In the genomic region with DNA sequence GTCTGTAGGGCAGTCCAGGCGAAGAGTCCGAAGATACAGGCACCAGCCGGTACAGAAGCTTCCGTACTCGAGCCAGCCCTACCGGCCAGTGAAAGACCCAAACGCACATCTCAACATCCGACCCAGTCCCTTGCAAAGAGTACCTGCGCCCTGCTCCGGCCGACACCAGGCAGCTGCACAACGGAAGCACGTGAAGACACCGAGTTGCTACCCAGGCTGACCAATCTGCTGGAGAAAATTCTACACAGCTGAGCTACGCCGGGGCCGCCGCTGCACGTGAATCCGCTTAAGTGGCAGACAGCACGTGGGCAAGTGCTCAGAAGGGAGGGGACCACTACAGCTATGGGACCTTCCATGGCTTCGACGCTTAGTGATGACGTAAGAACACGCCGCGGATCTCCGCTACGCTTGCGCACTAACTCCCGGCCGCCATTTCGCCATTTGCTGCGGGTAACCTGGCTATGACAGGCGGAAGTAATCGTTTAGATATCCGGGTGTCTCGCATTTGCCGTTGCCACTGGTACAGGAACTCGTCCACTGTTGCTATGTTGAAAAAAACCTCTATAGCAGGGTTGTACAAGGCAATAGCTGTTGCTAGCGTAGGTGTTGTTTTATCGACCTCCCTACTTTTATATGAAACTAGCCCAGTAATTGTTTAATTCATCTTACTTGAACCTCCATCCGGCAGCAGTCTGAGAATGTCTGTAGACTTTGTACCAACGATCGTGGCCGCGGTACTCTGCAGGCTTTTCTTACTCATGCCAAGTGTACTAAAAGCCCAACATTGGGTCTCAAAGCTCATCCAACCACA, we compare ENCODE assay signal across 8 mouse cellular contexts. TPM values are rescaled to one million over a fixed set of nuclear protein-coding genes. Genes with fewer than 3 reads are reported as not detected.
A peak's percentile ranks its signal among the peaks of the same experiment; 100 is the strongest.
DNase-seq lines count a peak whose midpoint lies in the region; ATAC-seq and TF ChIP-seq lines count a peak whose summit lies in the region.

A gene (minus strand): TSS at position 365 of the 811 bp plus-strand sequence.

- peak within 1 kb of the TSS; percentile 78 for H3K27ac ChIP-seq in forebrain, embryonic 12.5 days
- H3K27ac ChIP-seq in heart, postnatal 0 days (ENCODE audit: low read depth) = peak within 1 kb of the TSS; percentile 83
- H3K27ac ChIP-seq in liver, embryonic 16.5 days (ENCODE audit: low read length) = peak within 1 kb of the TSS; percentile 67
- H3K27ac ChIP-seq in neural tube, embryonic 13.5 days (replicated peaks) = peak within 1 kb of the TSS; percentile 69
- peak within 1 kb of the TSS; percentile 90 for H3K27ac ChIP-seq in testis, adult 2 months (ENCODE audit: control insufficient read depth, insufficient read depth, low read depth, low read length)

- DNase-seq in c-Kit-positive CD71-positive TER-119-positive erythroid progenitor cells, embryonic 14.5 days (ENCODE audit: low spot score) = peak; percentile 96
- DNase-seq in heart, postnatal 0 days (ENCODE audit: low spot score) = peak; percentile 99
- peak; percentile 99 for DNase-seq in kidney, postnatal 4 days

- H3K27me3 ChIP-seq in E14TG2a.4 (ENCODE audit: insufficient read depth, low read length) = no peaks in the 10 kb centered on the region
- H3K27me3 ChIP-seq in forebrain, embryonic 12.5 days = no peaks in the 10 kb centered on the region
- no peaks in the 10 kb centered on the region for H3K27me3 ChIP-seq in heart, postnatal 0 days (ENCODE audit: control insufficient read depth, insufficient read depth, low read length)
- H3K27me3 ChIP-seq in liver, embryonic 16.5 days (ENCODE audit: control insufficient read depth, insufficient read depth, low read depth, low read length) = no peaks in the 10 kb centered on the region
- no peaks in the 10 kb centered on the region for H3K27me3 ChIP-seq in neural tube, embryonic 13.5 days
- no peaks in the 10 kb centered on the region for H3K27me3 ChIP-seq in testis, adult 2 months (ENCODE audit: control insufficient read depth, insufficient read depth, low read length)

- TF ChIP-seq EP300 in heart, postnatal 0 days (IDR thresholded peaks at IDR 0.05; ENCODE audit: low read depth) = peak; percentile 75

- no peaks in the 10 kb centered on the region for H3K9me3 ChIP-seq in E14TG2a.4 (ENCODE audit: low read length)
- no peaks in the 10 kb centered on the region for H3K9me3 ChIP-seq in forebrain, embryonic 12.5 days
- H3K9me3 ChIP-seq in heart, postnatal 0 days (replicated peaks; ENCODE audit: control insufficient read depth, low read length) = no peaks in the 10 kb centered on the region
- no peaks in the 10 kb centered on the region for H3K9me3 ChIP-seq in liver, embryonic 16.5 days (replicated peaks; ENCODE audit: control insufficient read depth, low read length)
- no peaks in the 10 kb centered on the region for H3K9me3 ChIP-seq in neural tube, embryonic 13.5 days

- ATAC-seq in forebrain, embryonic 12.5 days (ENCODE audit: low FRiP score) = peak; percentile 96
- ATAC-seq in heart, postnatal 0 days (ENCODE audit: insufficient read depth, low read depth) = peak; percentile 97
- peak; percentile 95 for ATAC-seq in liver, embryonic 16.5 days (ENCODE audit: low read depth)
- peak; percentile 97 for ATAC-seq in neural tube, embryonic 13.5 days (ENCODE audit: low read depth)

- H3K4me1 ChIP-seq in E14TG2a.4 (replicated peaks; ENCODE audit: low read depth, low read length) = peaks cover 40% of the 10 kb centered on the region
- peaks cover 20% of the 10 kb centered on the region for H3K4me1 ChIP-seq in forebrain, embryonic 12.5 days
- H3K4me1 ChIP-seq in heart, postnatal 0 days (ENCODE audit: control insufficient read depth, insufficient read depth) = peaks cover 3% of the 10 kb centered on the region; the same call in 1 of the 2 replicates
- peaks cover 12% of the 10 kb centered on the region for H3K4me1 ChIP-seq in liver, embryonic 16.5 days (ENCODE audit: control insufficient read depth, low read depth, low read length)
- peaks cover 28% of the 10 kb centered on the region for H3K4me1 ChIP-seq in neural tube, embryonic 13.5 days (replicated peaks)
- H3K4me1 ChIP-seq in testis, adult 2 months (ENCODE audit: control insufficient read depth, insufficient read depth, low read length) = no peaks in the 10 kb centered on the region

- peak within 1 kb of the TSS; percentile 86 for H3K4me2 ChIP-seq in forebrain, embryonic 12.5 days
- H3K4me2 ChIP-seq in heart, postnatal 0 days (ENCODE audit: low read depth, low read length) = peak within 1 kb of the TSS; percentile 91
- peak within 1 kb of the TSS; percentile 97 for H3K4me2 ChIP-seq in liver, embryonic 16.5 days (ENCODE audit: low read depth, low read length)
- peak within 1 kb of the TSS; percentile 92 for H3K4me2 ChIP-seq in neural tube, embryonic 13.5 days

- H3K9ac ChIP-seq in forebrain, embryonic 12.5 days = peak within 1 kb of the TSS; percentile 63
- H3K9ac ChIP-seq in heart, postnatal 0 days (replicated peaks; ENCODE audit: low read depth, low read length) = peak within 1 kb of the TSS; percentile 68
- peak within 1 kb of the TSS; percentile 59 for H3K9ac ChIP-seq in liver, embryonic 16.5 days (ENCODE audit: low read depth, low read length)
- peak within 1 kb of the TSS; percentile 74 for H3K9ac ChIP-seq in neural tube, embryonic 13.5 days

- peak; percentile 68; the same call in 1 of the 2 replicates for TF ChIP-seq POLR2A in testis, adult 2 months (IDR thresholded peaks at IDR 0.05; ENCODE audit: control insufficient read depth, low read depth, low read length)

- H3K36me3 ChIP-seq in E14TG2a.4 (ENCODE audit: insufficient read depth, low read length) = peaks cover 58% of the 10 kb centered on the region
- H3K36me3 ChIP-seq in forebrain, embryonic 12.5 days (replicated peaks) = peaks cover 18% of the 10 kb centered on the region
- peaks cover 14% of the 10 kb centered on the region for H3K36me3 ChIP-seq in heart, postnatal 0 days (replicated peaks; ENCODE audit: control insufficient read depth, insufficient read depth, low read length)
- peaks cover 5% of the 10 kb centered on the region for H3K36me3 ChIP-seq in liver, embryonic 16.5 days (ENCODE audit: control insufficient read depth, insufficient read depth)
- peaks cover 16% of the 10 kb centered on the region for H3K36me3 ChIP-seq in neural tube, embryonic 13.5 days
- peaks cover 1% of the 10 kb centered on the region; the same call in 1 of the 2 replicates for H3K36me3 ChIP-seq in testis, adult 2 months (ENCODE audit: control insufficient read depth, insufficient read depth, low read length)

- no peak for TF ChIP-seq CTCF in E14TG2a.4 (conservative IDR thresholded peaks at IDR 0.05; ENCODE audit: low read length)
- no peak for TF ChIP-seq CTCF in heart, postnatal 0 days (IDR thresholded peaks at IDR 0.05; ENCODE audit: low read depth)
- TF ChIP-seq CTCF in testis, adult 2 months (IDR thresholded peaks at IDR 0.05; ENCODE audit: control insufficient read depth, insufficient read depth, insufficient replicate concordance, low read depth, low read length) = peak; percentile 29; the same call in 1 of the 2 replicates

- H3K4me3 ChIP-seq in E14TG2a.4 (replicated peaks; ENCODE audit: low read length) = peak within 1 kb of the TSS; percentile 97
- peak within 1 kb of the TSS; percentile 71 for H3K4me3 ChIP-seq in forebrain, embryonic 12.5 days (replicated peaks)
- peak within 1 kb of the TSS; percentile 71 for H3K4me3 ChIP-seq in heart, postnatal 0 days (ENCODE audit: low read depth, low read length)
- H3K4me3 ChIP-seq in liver, embryonic 16.5 days (ENCODE audit: low read depth, low read length) = peak within 1 kb of the TSS; percentile 83
- H3K4me3 ChIP-seq in neural tube, embryonic 13.5 days = peak within 1 kb of the TSS; percentile 65
- peak within 1 kb of the TSS; percentile 95 for H3K4me3 ChIP-seq in testis, adult 2 months (ENCODE audit: control insufficient read depth, low read depth, low read length)

- WGBS in forebrain, embryonic 12.5 days = under 1% methylated on average over 47 of the region's 47 CpGs
- under 1% methylated on average over 47 of the region's 47 CpGs for WGBS in heart, postnatal 0 days
- under 1% methylated on average over 47 of the region's 47 CpGs for WGBS in liver, embryonic 16.5 days (ENCODE audit: insufficient replicate concordance)
- under 1% methylated on average over 47 of the region's 47 CpGs for WGBS in neural tube, embryonic 13.5 days

RNA-seq across cellular contexts. Expression of the gene that starts here (rescaled TPM):
- 30.9 and 34.4 TPM in 2 replicates for polyA plus RNA-seq in forebrain, embryonic 12.5 days (2016; fragmentation: Nextera tagmentation; extraction: Ambion mirVana)
- 17.2 and 25.6 TPM in 2 replicates for total RNA-seq in heart, postnatal 0 days (2014; rRNA removed; ENCODE audit: low replicate concordance)
- 6.9 and 7.8 TPM in 2 replicates for polyA plus RNA-seq in heart, postnatal 0 days (2015; fragmentation: Nextera tagmentation; extraction: Ambion mirVana)
- 10.8 and 12.0 TPM in 2 replicates for polyA plus RNA-seq in liver, embryonic 16.5 days (2015; fragmentation: Nextera tagmentation; extraction: Ambion mirVana)
- 17.3 and 19.0 TPM in 2 replicates for polyA plus RNA-seq in neural tube, embryonic 13.5 days (2015; fragmentation: Nextera tagmentation; extraction: Ambion mirVana)
- 47.3 and 48.7 TPM in 2 replicates for polyA plus RNA-seq in testis, adult 2 months (2012; rRNA removed)

Comparison
In these comparisons a context has a peak if more than half of its experiments do, and no peak if none do; other contexts are left out.
1. Peak in every context shown above with its lines: DNase-seq, ATAC-seq, H3K4me3 ChIP-seq and H3K27ac ChIP-seq.